Mouse (Mus musculus): ENCODE results near the gene Sppl3. TPM values are rescaled to one million over a fixed set of nuclear protein-coding genes. Genes with fewer than 3 reads are reported as not detected.
A peak's percentile ranks its signal among the peaks of the same experiment; 100 is the strongest.

Sppl3 gene
- total RNA-seq, 1 experiment from 2014 or later, result 34.4 TPM

DNA sequence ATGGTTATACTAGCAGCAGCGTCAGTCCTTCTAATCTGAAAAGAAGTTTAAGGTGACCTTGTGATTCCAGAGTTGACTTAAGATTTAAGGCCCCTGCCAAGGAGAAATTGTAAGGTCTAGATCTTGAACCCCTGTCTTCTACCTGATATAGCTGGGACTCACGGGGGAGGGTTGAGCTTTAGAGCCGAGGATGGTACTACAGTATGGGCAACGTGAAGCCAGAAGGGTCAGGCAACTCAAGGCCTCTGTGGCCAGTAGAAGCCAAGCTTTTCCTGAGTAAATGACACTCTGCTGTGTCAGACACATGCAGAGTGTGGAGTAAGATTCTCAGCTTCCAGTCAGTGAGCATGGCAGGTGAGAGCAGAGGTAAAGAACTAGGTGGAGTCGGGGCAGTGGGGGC is 20.6 kb downstream of the Sppl3 start:
- ATAC-seq (replicated peaks; ENCODE audit: low read depth, poor library complexity, severe bottlenecking), result no peak

DNA sequence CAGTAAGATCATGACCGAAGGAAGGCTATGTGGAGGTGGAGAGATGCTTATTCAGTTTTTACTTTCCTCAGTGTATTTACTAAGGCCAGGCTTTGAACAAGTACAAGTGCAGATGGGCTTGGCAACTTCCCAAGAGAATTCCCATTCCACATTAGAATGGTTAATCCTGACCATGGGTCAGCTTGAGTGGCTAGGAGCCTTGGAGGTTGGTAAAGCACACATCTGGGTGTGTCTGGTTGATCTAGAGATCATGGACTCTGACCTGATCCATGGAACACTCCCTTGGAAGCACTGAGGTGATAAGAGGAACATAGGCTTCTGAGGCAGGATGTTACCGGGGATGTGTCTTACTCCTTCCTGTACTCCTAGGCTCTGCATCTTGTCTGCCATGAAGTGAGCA is 21.7 kb downstream of the Sppl3 start:
- ATAC-seq (replicated peaks; ENCODE audit: low read depth, poor library complexity, severe bottlenecking), result no peak

DNA sequence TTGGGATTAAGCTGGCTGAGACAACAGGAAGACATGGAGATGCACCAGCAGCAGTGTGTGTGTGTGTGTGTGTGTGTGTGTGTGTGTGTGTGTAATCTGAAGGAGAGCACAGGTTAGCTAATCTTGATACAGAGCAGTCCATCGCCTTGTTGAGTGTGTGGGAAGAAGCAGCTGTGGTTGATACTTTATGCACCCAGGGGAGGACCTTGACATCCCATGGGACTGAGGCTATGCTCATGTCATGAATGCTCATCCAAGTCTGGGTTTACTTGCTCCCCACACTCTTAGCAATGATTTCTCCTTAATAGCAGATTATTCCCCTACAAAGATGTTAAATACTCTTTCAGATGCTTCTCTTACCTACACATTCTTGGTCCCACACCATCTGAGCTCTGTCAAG is 24.3 kb downstream of the Sppl3 start:
- no peak for ATAC-seq (replicated peaks; ENCODE audit: low read depth, poor library complexity, severe bottlenecking)

DNA sequence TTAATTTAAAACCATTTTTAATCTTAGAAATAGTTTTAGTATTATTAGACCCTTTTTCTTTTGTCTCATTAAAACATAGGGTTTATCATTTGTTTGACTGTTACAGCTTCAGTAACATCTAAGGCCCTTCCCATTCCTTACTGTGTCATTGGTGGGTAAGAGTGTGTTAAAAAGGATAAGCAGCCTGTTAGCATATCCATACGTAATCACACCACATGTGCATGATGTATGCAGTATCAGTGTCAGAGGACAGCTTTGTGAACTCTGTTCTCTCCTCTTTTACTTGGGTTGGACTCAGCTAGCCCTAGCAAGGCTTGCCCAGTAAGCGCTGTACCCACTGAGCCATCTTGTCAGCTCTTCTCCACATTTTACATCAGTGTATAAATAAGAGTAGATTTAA is 26.2 kb downstream of the Sppl3 start:
- no peak for ATAC-seq (replicated peaks; ENCODE audit: low read depth, poor library complexity, severe bottlenecking)

DNA sequence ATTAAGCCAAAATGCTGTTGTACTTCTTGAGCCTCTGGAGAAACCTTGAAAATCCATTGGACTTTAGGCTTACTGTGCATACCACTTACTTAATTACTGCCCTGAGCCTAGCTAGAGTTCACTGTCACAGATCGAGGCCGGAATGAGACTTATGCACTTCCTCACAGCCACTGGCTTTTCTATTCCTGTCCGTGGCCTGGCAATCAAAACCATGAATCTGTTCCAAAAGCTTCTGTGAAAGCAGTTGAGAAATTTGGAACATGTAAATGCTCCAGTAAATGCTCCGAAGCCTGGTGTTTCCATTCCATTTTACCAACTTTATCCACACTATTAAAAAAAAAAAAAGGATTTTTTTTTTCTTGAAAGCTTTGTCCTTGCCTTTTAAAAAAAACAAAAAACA is 29.8 kb downstream of the Sppl3 start:
- no peak for ATAC-seq (replicated peaks; ENCODE audit: low read depth, poor library complexity, severe bottlenecking)

DNA sequence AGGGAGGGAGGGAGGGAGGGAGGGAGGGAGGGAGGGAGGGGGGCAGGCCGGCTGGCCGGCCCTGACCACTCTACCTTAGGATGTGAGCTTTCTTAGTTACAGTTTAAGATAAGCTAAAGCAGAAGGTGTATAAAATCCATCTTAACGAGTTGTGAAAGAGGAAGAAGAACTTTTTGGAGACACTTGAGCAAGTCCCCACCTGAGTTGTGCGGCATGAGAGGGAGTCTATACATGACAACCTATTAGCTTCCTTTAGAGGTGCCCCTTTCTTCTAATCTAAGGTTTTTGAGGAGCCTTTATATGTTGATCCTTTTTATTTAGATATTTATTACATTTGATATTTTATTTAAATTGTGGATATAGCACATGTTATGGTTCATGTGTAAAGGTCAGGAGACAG is 32.7 kb downstream of the Sppl3 start:
- no peak for ATAC-seq (replicated peaks; ENCODE audit: low read depth, poor library complexity, severe bottlenecking)

DNA sequence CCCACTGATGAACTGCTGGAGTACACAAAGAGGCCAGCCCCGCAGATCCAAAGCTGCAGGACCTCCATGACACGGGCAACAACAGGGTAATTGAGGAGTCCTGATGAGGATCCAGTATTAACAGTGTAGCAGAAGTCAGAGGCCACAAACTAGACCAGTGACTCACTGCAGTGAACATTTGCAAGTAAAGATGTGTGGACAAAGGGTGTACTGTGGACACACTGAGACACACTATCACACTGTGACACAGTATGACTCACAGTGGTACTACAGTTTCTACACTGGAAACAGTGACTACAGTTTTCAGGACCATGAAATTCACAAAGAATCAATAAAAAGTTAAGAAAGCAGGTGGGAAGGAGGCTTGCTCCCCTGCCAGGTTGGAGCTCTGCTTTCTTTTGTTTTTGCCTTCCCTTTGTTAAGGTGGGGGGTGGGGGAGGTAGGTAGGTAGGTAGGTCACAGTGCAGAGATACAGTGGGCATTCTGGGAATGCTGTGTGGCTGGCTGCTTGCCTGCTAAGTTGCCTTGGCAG is 34.3 kb downstream of the Sppl3 start:
- no peak for ATAC-seq (replicated peaks; ENCODE audit: low read depth, poor library complexity, severe bottlenecking)

DNA sequence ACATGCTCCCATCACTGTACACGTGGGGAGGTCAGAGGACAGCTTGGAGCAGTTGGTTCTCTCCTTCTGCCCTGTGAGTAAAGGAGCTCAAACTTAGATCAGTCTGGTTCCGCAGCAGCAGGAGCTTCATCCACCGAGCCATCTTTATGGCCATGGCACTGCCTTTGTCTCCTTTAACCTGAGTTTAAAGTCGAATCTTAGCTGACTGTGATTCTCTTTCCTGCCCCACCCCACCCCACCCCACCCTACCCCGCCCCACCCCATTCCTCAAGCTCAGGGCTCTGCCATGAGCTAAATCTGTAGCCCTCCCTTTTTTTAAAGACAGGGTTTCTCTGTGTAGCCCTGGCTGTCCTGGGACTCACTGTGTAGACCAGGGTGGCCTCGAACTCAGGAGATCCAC is 38.8 kb downstream of the Sppl3 start:
- no peak for ATAC-seq (replicated peaks; ENCODE audit: low read depth, poor library complexity, severe bottlenecking)

DNA sequence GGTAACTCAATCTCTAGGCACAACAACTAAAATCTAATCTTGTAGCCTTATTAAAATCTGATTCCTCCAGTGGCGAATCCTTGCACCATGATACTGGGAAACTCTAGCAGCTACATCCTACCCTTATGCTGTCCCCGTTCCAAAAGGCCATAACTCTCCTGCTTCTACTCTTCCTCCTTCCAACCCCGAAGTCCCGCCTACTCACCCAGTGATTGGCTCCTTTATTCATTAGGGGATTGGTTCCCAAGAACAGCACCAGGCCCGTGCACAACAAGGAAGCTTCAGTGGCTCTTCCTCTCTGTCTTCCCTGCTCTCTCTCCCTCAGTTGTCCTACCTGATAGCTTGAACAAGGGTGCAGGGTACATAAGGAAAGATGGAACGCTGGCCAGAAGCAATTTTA is 39.8 kb downstream of the Sppl3 start:
- ATAC-seq (replicated peaks; ENCODE audit: low read depth, poor library complexity, severe bottlenecking), result no peak

DNA sequence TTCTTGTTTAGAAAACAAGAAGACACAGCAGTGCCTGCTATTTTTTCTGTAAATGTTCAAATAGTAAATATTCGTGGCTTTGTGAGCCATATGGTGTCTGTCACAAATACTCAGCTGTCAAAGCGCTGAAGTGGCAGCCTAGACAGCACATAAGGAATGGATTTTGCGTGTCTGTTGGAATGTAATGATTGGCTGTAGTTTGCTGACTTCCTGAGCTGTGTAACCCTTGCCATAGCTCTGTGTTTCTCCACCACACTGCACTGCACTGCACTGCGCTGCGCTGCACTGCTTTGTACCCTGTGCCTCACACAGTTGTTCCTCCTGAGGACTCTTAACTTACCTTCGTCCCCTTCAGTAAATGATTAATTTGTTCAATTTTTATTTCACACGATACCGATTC is 41.6 kb downstream of the Sppl3 start:
- ATAC-seq (replicated peaks; ENCODE audit: low read depth, poor library complexity, severe bottlenecking), result no peak

DNA sequence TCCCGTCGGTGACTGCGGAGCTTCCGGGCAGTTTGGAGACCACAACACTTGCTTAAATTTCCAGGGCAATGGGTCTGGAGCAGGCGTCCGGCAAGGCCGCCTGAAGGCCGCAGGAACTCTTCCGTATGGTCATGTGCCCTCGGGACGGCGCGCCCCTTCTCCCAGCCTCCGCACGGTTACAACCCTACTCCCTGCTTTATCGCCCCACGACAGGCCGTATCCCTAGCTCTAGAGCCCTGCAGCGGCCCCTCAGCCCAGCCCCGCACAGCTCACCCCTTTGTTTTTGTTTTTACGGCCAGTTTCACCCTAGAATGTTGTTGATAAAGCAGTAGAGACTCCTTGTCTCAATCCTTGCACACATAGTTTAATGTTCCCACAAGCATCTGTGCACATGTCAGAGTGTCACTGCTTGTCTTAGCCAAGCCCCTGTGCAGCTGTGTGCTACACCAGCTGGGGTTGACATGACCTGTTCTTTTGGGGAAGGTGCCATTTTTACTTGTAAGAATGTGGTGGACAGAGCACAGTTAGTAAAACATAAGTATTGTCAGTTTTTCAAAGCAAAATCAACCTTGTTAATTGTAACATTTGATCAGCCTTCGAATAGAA is 43.0 kb downstream of the Sppl3 start:
- ATAC-seq (replicated peaks; ENCODE audit: low read depth, poor library complexity, severe bottlenecking), result no peak

DNA sequence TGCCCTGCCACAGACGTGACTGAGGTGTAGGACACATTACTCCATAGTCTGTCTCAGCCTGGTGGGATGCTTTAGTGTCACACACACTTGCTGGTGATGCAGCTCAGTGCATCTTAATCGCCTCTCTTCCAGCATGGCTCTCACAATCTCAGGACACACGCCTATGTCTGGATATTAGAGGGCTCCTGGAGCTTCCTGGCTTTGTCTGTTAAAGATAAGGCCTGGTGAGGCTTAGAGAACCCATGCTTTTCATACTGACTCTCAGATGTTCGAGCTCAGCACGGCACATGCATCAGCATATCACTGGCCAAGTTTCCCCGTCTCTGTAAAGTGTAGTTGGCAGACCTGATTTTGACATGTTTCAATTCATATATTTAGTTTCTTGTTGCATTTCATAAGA is 44.5 kb downstream of the Sppl3 start:
- ATAC-seq (replicated peaks; ENCODE audit: low read depth, poor library complexity, severe bottlenecking), result peak; percentile 19; the same call in 1 of the 2 replicates

DNA sequence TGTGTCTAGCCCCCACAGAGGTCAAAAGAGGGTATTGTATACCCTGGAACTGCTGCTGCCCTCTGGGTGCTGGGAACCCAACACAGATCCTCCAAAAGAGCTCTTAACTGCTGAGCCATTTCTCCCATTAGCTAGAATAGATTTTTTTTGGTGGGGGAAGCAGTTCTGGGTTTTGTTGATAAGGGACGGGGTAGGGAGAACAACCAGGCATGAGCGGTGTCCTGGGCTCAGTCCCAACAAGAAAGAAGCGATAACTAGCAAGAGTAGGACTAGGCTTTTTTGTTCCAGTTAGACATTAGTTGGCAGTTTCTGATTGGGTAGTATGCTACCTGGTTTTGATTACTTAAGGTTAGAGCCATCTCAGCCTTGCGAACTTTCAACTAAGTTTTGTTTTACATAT is 46.2 kb downstream of the Sppl3 start:
- ATAC-seq (replicated peaks; ENCODE audit: low read depth, poor library complexity, severe bottlenecking), result peak; percentile 39

DNA sequence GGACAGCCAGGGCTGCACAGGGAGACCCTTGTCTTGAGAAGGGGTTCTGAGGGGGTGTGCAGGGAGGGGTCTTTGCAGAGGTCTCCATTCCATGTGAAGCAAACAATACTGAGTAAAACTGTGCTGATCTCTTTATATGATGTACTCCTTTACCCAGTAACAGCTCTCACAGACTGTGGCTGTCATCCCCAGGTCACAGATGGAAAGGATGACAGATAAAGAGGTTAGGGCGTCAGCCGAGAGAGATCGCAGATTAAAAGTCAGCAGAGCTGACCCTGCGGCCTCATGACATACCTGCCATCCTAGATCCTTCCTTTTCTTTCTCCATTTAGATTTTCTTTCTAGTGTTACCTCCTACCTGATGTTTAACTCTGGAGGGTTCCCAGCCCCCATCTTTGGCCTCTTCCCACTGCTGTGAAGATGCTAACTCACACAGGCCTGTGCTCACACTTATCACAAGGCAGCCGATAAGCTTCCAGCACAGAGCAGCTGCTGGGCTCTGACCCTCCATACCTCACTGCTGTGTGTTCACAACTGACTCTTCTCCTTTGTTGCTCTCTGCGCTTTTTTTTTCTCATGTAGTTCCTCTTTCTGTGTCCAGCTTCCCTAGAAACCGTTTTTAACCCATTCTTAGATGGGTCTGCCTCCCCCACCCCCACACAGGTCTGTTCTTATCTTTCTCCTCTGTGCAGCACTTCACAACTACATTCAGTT is 47.8 kb downstream of the Sppl3 start:
- ATAC-seq (replicated peaks; ENCODE audit: low read depth, poor library complexity, severe bottlenecking), result peak; percentile 83

DNA sequence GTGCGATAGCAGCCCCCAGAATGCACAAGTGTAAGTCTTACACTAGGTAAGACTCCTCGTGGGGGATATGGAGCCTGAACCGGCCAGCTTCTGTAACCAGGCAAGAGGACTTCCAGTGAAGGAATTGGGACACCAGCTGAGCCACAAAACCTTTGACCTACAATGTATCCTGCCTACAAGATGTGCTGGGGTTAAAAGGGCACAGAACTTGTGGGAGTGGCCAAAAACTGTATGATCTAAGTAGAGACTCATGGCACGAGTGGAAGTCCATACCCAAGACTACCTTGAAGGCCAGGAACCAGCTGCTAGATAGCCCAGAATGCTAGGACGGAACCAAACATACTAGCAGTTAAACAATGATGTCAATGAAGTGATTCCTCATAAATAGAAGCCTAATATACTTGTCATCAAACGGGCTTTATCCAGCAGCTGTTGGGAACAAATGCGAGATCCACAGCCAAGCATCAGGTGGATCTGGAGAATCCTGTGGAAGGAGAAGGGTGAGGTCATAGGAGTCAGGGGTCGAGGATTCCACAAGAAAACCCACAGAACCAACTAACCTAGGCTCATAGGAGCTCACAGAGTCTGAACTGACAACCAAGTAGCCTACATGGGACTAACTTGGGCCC is 49.2 kb downstream of the Sppl3 start:
- ATAC-seq (replicated peaks; ENCODE audit: low read depth, poor library complexity, severe bottlenecking), result no peak

DNA sequence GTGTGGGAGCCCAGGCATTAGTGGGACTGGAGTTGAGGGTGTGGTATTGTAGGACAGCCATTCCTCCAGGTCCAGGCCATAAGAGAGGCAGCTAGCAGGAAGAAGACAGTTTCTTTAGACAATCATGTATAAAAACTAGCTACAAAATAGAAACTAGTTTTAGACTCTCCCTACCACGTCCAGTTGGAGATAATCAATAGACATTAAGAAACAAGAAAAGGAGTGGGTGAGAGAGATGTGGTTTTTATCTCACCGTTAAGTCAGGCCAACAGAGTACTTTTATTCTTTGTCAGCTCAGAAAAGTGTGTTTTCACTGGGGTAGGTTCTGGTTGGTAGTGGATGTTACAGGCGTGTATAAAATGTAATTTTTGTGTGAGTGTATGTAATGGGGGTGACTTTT is 50.0 kb downstream of the Sppl3 start:
- no peak for ATAC-seq (replicated peaks; ENCODE audit: low read depth, poor library complexity, severe bottlenecking)

DNA sequence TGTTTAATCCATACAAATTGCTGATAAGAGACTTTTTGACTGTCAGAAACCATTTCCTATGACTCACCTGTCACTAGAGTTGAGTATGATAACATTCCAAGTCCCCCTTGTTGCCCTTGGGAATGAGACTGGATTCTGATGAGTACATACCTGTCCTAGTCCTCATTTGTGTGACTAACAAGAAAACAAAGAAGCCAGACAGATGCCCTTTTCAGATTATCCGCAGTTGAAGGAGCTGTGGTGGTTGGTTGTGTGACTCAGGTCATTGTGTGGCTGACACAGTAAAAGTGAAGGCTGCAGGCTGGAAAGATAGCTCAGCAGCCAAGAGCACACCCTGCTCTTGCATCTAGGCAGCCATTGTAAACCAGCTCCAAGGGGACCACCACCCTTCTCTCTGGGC is 51.6 kb downstream of the Sppl3 start:
- no peak for ATAC-seq (replicated peaks; ENCODE audit: low read depth, poor library complexity, severe bottlenecking)

DNA sequence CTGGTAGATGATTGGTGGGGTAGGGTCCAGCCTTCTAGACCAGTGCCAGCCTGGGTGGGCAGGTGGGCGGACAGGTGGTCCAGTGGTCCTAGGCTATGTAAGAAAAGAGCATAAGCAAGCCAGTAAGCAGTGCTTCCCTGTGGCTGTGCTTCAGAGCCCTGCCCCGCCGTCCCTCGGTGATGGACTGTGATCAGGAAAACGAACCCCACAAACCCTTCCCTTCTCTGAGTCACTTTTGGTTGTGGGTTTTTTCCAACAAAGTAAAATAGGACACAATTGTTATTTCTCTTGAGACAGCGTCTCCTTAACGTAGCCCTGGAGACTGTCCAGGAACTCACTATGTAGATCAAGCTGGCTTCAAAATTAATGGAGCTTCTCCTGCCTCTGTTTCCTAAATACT is 52.5 kb downstream of the Sppl3 start:
- ATAC-seq (replicated peaks; ENCODE audit: low read depth, poor library complexity, severe bottlenecking), result no peak

DNA sequence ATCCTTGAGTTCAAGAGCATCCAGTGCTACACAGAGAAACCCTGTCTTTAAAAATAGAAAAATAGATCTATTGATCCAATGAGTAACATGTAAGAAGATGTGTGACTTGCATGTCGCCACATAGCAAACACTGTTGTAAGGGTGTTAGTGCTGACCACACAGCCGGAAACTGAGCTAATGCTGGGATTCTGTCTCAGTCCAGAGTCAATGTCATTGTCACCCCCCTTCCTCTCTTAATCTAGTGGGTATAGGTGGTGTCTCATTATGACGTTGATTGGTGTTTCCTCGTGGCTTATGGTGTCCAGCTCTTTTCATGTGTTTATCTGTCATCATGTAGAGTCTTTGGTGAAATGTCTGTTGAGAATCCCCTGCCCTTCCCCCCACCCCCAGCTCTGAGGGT is 55.3 kb downstream of the Sppl3 start:
- ATAC-seq (replicated peaks; ENCODE audit: low read depth, poor library complexity, severe bottlenecking), result no peak

DNA sequence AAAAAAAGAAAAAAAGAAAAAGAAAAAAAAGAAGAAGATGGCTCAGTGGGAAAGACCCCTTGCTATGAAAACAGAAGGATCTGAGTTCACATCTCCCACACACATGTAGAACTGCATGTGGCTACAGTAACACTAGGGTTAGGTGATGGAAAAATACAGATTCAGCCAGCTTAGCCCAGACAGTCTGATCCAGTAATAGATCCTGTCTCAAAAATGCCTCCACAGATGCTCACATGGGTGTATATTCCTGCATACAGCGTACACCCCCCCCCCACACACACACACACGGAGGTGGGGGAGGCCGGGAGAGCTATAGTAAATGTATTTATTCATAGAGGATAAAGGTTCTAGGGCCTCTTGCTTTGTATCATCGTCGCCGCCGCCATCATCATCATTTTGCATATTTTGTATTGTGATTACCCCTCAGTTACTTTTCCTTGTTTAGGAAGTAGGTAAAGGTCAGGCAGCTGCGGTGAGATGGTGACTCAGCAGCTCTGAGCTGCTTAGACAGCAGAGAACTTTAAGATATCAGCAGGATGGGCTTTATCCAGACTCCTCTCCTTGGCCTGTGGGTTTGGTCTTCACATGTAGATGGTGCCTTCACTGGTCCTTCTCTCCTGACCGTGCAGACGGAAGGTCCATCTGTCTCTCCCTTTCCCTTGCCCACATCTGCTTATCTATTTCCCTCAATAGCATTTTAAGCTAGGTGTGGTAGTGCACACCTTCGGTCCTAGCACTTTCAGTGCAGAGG is 57.9 kb downstream of the Sppl3 start:
- ATAC-seq (replicated peaks; ENCODE audit: low read depth, poor library complexity, severe bottlenecking), result peak; percentile 30

DNA sequence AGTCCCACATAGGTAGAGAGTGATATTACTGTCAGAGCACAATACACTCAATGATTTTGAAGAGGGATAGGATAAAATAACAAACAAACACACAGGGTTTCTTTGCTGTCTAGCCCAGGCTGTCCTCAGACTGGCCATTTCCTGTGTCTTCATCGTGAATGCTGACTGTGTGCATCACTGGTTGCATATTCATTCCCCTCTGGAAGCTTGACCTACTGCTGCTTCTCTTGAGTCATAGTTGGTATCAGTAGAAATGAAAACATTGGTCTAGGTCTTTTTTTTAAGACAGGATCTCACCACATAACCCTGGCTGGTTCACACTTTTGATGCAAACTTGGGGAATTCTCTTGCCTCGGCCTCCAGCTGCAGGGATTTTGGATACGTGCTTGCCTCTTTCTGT is 58.7 kb downstream of the Sppl3 start:
- ATAC-seq (replicated peaks; ENCODE audit: low read depth, poor library complexity, severe bottlenecking), result no peak
